Mouse (Mus musculus) hindbrain, embryonic 15.5 days (tissue): ENCODE data around the gene Hist1h2bh. TPM values are rescaled to one million over a fixed set of nuclear protein-coding genes. Genes with fewer than 3 reads are reported as not detected.
"Not testable (repeated sequence)": the region's sequence is repeated elsewhere in the genome, so short reads cannot be mapped to it uniquely, and the experiment has no call there.

Experiments
- ATAC-seq: fragments of 200-750 bp; cut with Nextera tagmentation; 2 replicates; pipeline ENCODE4 v1.8.0; 2017; ENCODE audit warnings: low read depth, moderate number of reproducible peaks, moderate TSS enrichment; ENCODE audit not compliant: low FRiP score
- H3K27ac ChIP-seq: fragments of 300-500 bp; sonication (generic); replicated peaks from 2 replicates; pipeline ENCODE4 v1.5.1; 2015; ENCODE audit warnings: mild to moderate bottlenecking, inconsistent platforms
- H3K27me3 ChIP-seq: fragments of 300-500 bp; sonication (generic); 2 replicates; pipeline ENCODE4 v1.6.1; 2015; ENCODE audit warnings: control low read depth, inconsistent platforms
- H3K36me3 ChIP-seq: fragments of 300-500 bp; sonication (generic); 2 replicates; pipeline ENCODE4 v1.6.1; 2015; ENCODE audit warnings: control low read depth, inconsistent platforms
- H3K4me1 ChIP-seq: fragments of 300-500 bp; sonication (generic); replicated peaks from 2 replicates; pipeline ENCODE4 v1.6.1; 2015; ENCODE audit warnings: control low read depth, inconsistent platforms
- H3K4me2 ChIP-seq: fragments of 300-500 bp; sonication (generic); 2 replicates; pipeline ENCODE4 v1.6.1; 2015; ENCODE audit warnings: moderate library complexity, mild to moderate bottlenecking, inconsistent platforms
- H3K4me3 ChIP-seq: fragments of 300-500 bp; sonication (generic); 2 replicates; pipeline ENCODE4 v1.5.1; 2015; ENCODE audit warnings: mild to moderate bottlenecking, inconsistent platforms
- H3K9ac ChIP-seq: fragments of 300-500 bp; sonication (generic); 2 replicates; pipeline ENCODE4 v1.6.1; 2015; ENCODE audit warnings: inconsistent platforms
- H3K9me3 ChIP-seq: fragments of 300-500 bp; sonication (generic); 2 replicates; pipeline ENCODE4 v1.6.1; 2016; ENCODE audit warnings: control low read depth, inconsistent platforms
- WGBS: fragments of 180-500 bp; shearing (Covaris S2); methylation state at CpG from one replicate; pipeline ENCODE4 v1.1.7; 2015; 5-methylcytosine and 5-hydroxymethylcytosine counted together
- polyA plus RNA-seq: library from polyadenylated mRNA; unstranded; fragments of >200 nt; fragmentation: Nextera tagmentation; extraction: Ambion mirVana; gene quantifications from 2 replicates; pipeline ENCODE4 v1.2.1, GENCODE M21; 2015

Hist1h2bh gene
- 0.17 and 0.19 TPM in 2 replicates for polyA plus RNA-seq

DNA sequence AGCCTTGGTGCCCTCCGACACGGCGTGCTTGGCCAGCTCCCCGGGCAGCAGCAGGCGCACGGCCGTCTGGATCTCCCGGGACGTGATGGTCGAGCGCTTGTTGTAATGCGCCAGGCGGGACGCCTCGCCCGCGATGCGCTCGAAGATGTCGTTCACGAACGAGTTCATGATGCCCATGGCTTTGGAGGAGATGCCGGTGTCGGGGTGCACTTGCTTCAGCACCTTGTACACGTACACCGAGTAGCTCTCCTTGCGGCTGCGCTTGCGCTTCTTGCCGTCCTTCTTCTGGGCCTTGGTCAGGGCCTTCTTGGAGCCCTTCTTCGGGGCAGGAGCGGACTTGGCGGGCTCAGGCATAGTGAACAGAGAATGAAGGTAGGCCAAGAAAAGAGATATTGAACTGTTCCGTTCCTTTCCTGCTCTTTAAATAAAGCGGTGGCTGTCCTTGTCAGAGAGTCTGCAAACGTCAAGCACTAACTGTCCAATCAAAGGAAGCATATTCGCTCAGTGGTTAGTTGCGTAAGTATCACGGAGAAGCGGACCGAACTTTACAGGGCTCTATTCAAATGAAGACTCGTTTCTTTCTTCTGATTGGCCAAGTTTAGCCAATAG is at the start of gene Hist1h2bh:
Gene Hist1h2bh, minus strand, starts transcription at position 394 of the 609 bp plus-strand sequence.
- not testable (repeated sequence) for H3K4me1 ChIP-seq, H3K36me3 ChIP-seq, H3K27me3 ChIP-seq, H3K9me3 ChIP-seq
- Histone ChIP-seq H3K4me2 (peak within 1 kb of the TSS; percentile 87), H3K27ac (peak within 1 kb of the TSS; percentile 90), H3K4me3 (peak within 1 kb of the TSS; percentile 55), H3K9ac (peak within 1 kb of the TSS; percentile 43)
- peak; percentile 92 for ATAC-seq
- WGBS: under 1% methylated on average over 41 of the region's 42 CpGs

DNA sequence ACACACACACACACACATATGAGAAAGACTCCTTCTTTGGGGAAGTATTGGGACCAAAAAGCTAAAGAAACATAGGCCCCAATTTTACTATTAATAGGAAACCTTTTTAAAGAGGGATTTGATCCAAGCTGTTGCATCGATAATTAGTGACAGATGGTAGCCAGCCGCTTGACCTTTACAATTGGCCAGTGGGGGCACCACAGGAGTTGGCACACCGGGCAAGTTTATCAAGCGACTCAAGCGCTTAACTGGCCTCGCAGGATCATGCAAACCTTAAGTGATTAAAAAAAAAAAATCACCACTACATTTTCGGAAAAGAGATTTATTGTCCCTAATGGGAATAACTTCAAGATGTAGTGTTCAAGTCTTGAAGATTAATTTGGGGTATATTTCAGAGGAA is 49.4 kb upstream of the Hist1h2bh start:
- Histone ChIP-seq H3K27ac (no peak overlapping the region), H3K9me3 (no peaks in the 10 kb centered on the region), H3K36me3 (no peaks in the 10 kb centered on the region), H3K9ac (no peak overlapping the region), H3K27me3 (no peaks in the 10 kb centered on the region), H3K4me3 (no peak overlapping the region), H3K4me2 (no peak overlapping the region), H3K4me1 (no peaks in the 10 kb centered on the region)
- 85% methylated on average over 7 of the region's 7 CpGs for WGBS
- no peak for ATAC-seq

DNA sequence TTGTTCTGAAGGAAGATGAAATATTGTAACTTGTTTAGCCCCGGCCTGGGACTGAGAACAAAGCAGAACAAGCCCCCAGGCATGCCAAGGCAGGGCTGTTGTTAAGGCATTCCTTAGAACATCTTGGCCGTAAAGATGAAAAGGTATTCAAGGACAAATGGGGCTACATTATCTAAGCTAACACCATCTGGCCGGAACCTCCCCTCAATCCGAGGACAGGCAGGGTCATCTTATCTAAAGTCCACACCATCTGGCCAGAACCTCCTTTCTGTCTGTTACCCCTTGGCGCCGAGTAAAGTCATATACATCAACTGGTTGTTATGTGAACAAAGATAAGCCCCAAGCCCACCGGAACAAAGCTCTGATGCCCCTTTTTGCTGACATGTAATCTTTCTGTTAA is 48.7 kb upstream of the Hist1h2bh start:
- H3K4me2 ChIP-seq, H3K9ac ChIP-seq, H3K36me3 ChIP-seq, H3K27me3 ChIP-seq, H3K27ac ChIP-seq, H3K4me3 ChIP-seq, H3K9me3 ChIP-seq, ATAC-seq, H3K4me1 ChIP-seq: not testable (repeated sequence)
- 89% methylated on average over 7 of the region's 7 CpGs for WGBS

DNA sequence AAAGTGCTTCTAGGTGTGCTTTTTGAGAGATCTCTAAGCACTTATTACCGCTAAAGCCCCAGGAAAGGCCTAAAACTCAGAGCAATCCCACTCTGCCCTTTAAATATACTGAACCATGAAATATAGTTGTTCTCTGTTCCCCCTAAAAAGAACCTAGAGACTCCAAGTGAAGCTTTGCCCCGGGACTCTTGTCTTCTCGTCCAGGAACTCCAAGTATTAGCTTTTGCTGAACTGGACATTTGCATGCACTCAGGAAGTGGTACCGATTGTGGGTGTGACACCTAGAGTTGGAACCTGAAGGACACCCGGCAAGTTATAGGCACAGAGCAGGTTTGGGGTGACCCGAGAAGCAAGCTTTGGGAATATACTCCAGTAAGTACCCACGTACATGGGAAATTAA is 48.0 kb upstream of the Hist1h2bh start:
- 94% methylated on average over 7 of the region's 7 CpGs for WGBS
- no peaks in the 10 kb centered on the region for H3K9me3 ChIP-seq
- ATAC-seq: no peak
- H3K27me3 ChIP-seq: no peaks in the 10 kb centered on the region
- H3K4me3 ChIP-seq: no peak overlapping the region
- no peak overlapping the region for H3K9ac ChIP-seq
- H3K4me1 ChIP-seq: peaks cover 7% of the 10 kb centered on the region
- no peak overlapping the region for H3K27ac ChIP-seq
- no peaks in the 10 kb centered on the region for H3K36me3 ChIP-seq
- no peak overlapping the region for H3K4me2 ChIP-seq

DNA sequence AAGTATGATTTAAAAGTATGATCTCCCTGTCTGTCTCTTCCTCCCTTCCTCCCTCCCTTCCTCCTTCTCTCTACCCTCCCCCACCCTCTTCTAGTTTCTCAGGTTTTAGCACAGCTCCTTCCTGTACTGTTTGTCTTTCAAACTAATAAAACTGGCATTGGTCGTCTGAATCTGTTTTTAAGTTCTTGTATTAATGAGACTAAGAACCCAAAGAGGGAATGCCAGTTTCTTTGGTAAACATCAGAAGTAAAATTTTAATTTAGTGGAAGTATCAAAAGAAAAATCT is 43.7 kb upstream of the Hist1h2bh start:
- Histone ChIP-seq H3K4me3 (peak overlapping the region; percentile 53), H3K27me3 (no peaks in the 10 kb centered on the region), H3K4me2 (peak overlapping the region; percentile 93), H3K4me1 (peaks cover 30% of the 10 kb centered on the region), H3K27ac (peak overlapping the region; percentile 79), H3K36me3 (no peaks in the 10 kb centered on the region), H3K9ac (peak overlapping the region; percentile 39), H3K9me3 (no peaks in the 10 kb centered on the region)
- no peak for ATAC-seq
- WGBS: 13% methylated on average over 1 of the region's 1 CpGs

DNA sequence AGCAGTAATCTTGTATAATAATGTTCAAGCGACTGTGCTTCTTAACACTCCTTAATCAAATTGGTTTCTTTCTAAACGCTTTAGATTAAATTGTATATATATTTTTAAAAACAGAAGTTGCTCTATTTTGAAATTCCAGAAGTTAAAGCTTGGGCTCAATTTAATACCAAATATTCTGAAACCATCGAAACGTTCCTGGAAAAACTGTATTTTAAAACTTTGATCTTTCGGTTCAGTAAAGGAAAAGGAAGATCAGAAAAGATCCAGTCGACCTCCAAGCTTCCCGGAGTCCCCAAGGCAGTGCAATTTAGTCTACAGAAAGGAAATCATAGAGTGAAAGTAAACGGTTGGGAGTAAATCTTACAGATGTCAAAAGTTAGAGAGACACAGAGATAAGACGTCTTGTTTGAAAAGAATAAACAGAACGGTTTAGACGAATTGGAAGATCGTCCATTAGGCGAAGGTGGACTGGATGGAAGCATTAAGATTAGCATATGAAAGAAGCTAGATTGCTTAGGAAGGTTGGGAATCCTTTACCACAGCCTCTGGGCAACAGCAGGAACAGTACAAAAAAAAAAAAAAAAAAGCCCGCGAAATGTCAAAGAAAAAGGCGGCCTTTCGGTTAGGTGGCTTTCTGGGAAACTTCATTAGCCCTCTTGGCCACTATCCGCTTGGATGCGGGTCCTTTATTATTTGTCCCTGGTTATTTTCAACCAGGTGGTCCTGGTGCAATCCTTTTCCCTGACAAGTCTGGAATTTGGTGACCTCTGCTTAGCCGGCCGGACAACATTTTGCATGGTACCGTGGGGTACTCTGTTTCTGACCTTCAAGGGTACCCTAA is 43.1 kb upstream of the Hist1h2bh start:
- H3K9ac ChIP-seq: peak overlapping the region; percentile 39

DNA sequence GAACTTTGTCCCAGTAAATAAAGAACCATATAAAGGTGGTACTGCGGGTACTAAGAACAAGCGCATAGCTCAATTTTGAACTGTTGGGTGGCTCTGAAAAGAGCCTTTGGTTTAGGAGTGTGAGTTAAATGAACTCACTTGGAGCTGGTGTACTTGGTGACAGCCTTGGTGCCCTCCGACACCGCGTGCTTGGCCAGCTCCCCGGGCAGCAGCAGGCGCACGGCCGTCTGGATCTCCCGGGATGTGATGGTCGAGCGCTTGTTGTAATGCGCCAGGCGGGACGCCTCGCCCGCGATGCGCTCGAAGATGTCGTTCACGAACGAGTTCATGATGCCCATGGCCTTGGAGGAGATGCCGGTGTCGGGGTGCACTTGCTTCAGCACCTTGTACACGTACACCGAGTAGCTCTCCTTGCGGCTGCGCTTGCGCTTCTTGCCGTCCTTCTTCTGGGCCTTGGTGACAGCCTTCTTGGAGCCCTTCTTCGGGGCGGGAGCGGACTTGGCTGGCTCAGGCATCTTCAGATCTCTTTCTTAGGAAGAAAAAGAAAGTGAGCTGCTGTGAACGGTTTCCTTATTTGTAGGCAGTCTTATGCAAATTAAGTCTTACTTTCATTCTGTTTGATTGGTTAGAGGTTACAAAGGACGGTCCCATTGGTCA is 42.4 kb upstream of the Hist1h2bh start:
- peak overlapping the region; percentile 62 for H3K9ac ChIP-seq
- H3K4me1 ChIP-seq: peaks cover 38% of the 10 kb centered on the region
- peak overlapping the region; percentile 93 for H3K27ac ChIP-seq
- peak; percentile 91 for ATAC-seq
- not testable (repeated sequence) for H3K27me3 ChIP-seq, H3K36me3 ChIP-seq, H3K9me3 ChIP-seq
- WGBS: under 1% methylated on average over 33 of the region's 36 CpGs
- peak overlapping the region; percentile 93 for H3K4me2 ChIP-seq
- H3K4me3 ChIP-seq: peak overlapping the region; percentile 53

More for the DNA sequence above, 43.1 kb upstream of the Hist1h2bh start:
- Histone ChIP-seq H3K27me3 (no peaks in the 10 kb centered on the region), H3K36me3 (no peaks in the 10 kb centered on the region), H3K4me3 (peak overlapping the region; percentile 53), H3K9me3 (no peaks in the 10 kb centered on the region), H3K4me1 (peaks cover 33% of the 10 kb centered on the region), H3K4me2 (peak overlapping the region; percentile 93), H3K27ac (peak overlapping the region; percentile 93)
- ATAC-seq: no peak
- 1% methylated on average over 22 of the region's 22 CpGs for WGBS

DNA sequence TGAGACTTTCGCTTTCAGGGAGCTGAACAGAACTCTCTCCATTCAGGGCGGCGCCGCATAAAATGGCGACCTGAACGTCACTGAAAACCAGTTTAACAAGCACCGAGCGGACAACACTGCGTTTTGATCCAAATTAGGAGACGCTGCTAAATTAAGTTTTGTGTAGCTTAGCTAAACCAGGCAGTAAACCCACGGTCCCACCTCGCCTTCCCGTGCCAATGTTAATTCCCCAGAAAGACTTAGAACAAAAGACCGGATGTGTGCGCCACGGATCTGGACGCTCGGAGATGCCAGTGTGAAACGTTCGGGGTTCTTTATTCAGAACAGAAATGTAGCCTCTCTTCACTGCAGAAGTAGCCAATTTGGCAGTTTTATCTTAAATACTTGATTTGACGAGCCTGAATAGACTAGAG is 41.8 kb upstream of the Hist1h2bh start:
- H3K4me1 ChIP-seq: peaks cover 38% of the 10 kb centered on the region
- peak overlapping the region; percentile 62 for H3K9ac ChIP-seq
- no peaks in the 10 kb centered on the region for H3K9me3 ChIP-seq
- H3K36me3 ChIP-seq: no peaks in the 10 kb centered on the region
- peak overlapping the region; percentile 53 for H3K4me3 ChIP-seq
- peak overlapping the region; percentile 93 for H3K4me2 ChIP-seq
- H3K27me3 ChIP-seq: no peaks in the 10 kb centered on the region
- WGBS: under 1% methylated on average over 21 of the region's 21 CpGs
- H3K27ac ChIP-seq: peak overlapping the region; percentile 93
- no peak for ATAC-seq

DNA sequence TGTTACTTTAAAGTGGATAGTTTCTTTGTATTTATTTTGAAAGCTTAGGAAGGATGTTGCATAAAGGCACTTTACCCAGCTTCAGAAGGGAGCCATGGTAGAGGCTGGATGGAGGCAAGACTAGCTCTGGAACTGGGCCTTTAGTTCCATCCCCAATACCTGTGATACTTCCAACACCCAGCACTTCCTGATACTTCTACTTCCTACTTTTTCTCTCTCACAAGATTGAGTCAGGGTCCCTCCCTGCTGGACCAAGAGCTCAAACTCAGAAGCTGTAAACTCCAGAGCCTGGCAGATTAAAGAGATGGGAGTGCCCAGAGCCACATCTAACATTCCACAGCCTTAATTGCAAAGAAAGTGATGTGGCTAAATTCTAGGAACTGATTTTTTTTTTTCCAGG is 41.1 kb upstream of the Hist1h2bh start:
- no peaks in the 10 kb centered on the region for H3K36me3 ChIP-seq
- H3K4me1 ChIP-seq: peaks cover 38% of the 10 kb centered on the region
- no peaks in the 10 kb centered on the region for H3K9me3 ChIP-seq
- ATAC-seq: no peak
- H3K27ac ChIP-seq: peak overlapping the region; percentile 93
- peak overlapping the region; percentile 62; the same call in 1 of the 2 replicates for H3K9ac ChIP-seq
- no peaks in the 10 kb centered on the region for H3K27me3 ChIP-seq
- peak overlapping the region; percentile 93 for H3K4me2 ChIP-seq
- H3K4me3 ChIP-seq: peak overlapping the region; percentile 53

DNA sequence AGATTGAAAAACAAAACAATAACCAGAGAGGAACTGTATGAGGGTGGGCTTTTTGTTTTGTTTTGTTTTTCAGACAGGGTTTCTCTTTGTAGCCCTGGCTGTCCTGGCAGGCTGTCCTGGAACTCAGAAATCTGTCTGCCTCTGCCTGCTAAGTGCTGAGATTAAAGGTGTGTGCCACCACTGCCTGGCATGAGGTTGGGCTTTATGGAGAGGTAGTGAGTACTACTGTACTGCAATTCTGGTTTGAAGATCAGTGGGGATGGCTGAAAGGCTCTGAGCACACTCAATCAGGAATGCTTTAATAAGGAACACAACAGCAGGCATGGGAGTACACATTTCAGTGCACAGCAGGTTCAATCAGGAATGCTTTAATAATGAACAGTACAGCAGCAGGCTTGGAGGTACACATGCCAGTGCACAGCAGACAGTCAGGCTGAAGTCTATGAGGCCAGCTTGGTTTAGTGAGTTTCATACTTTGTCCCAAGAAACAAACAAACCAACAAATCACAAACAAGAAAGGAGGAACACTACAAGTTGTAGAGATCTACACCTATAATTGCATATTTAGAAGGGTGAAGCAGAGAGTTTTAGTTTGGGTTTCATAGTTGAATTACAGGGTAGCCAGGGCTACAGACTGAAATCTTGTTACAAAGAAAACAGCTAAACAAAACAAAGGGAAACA is 40.3 kb upstream of the Hist1h2bh start:
- ATAC-seq: no peak
- Histone ChIP-seq H3K36me3 (no peaks in the 10 kb centered on the region), H3K9ac (no peak overlapping the region), H3K4me2 (no peak overlapping the region), H3K9me3 (no peaks in the 10 kb centered on the region), H3K4me1 (peaks cover 38% of the 10 kb centered on the region), H3K27me3 (no peaks in the 10 kb centered on the region), H3K4me3 (no peak overlapping the region), H3K27ac (no peak overlapping the region; the same call in 1 of the 2 replicates)

DNA sequence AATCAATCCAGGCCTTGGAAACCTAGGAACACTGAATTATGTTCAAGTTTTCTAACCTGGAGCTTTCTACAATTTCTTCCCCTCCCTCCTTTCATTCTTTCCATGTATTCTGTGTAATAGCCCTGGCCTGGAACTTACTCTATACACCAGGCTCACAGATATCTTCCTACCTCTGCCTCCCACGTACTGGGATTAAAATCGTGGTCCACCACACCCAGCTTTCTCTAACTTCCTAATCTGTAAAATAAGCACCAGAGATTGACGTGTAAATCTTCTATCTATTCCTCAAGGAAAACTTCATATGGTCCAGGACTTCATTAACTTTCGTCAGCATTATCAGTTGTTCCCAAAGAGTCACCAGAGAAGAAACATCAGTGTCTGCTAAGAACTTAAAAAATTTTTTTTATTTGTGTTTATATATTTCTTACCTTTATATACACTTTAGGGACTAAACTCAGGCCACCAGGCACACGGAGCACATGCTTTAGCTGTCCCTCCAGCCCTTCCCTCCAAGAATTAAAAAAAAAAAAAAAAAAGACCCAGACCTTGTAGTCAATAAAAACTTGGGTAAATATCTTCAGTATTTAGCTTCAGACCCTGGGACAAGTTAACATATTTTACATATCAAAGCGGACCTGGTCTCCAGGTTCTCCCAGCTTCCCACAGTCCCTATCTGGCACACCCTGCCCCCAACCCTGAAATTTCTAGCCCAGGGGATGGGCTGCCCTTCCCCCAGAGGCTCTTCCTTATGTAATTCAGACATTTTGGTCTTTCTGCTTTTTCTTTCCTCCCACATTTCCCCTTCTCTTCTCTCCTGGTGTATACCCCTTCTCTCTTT is 39.2 kb upstream of the Hist1h2bh start:
- 8% methylated on average over 6 of the region's 6 CpGs for WGBS
- peak overlapping the region; percentile 81 for H3K4me2 ChIP-seq
- H3K36me3 ChIP-seq: no peaks in the 10 kb centered on the region
- peak overlapping the region; percentile 80 for H3K27ac ChIP-seq
- H3K9me3 ChIP-seq: no peaks in the 10 kb centered on the region
- H3K4me1 ChIP-seq: peaks cover 38% of the 10 kb centered on the region
- no peaks in the 10 kb centered on the region for H3K27me3 ChIP-seq
- no peak for ATAC-seq
- peak overlapping the region; percentile 53 for H3K4me3 ChIP-seq
- H3K9ac ChIP-seq: peak overlapping the region; percentile 48
